Mouse (Mus musculus) adrenal gland, adult 2 months (tissue): Measurements from ENCODE around the gene Gm17651. TPM values are rescaled to one million over a fixed set of nuclear protein-coding genes. Genes with fewer than 3 reads are reported as not detected.
A peak's percentile ranks its signal among the peaks of the same experiment; 100 is the strongest.

ENCODE experiments used
- DNase-seq: peaks from one replicate; pipeline ENCODE4 v3.0.0; 2021
- polyA plus RNA-seq: library from polyadenylated mRNA; depleted of rRNA; stranded (reverse); fragments of >200 nt; gene quantifications from 2 replicates; pipeline ENCODE4 v1.2.3, GENCODE M21; 2012
- total RNA-seq, 2 experiments: library from RNA; stranded (reverse); gene quantifications; 2 replicates each; pipeline ENCODE4 v1.2.3; 2021

Gene Gm17651
- total and polyA plus RNA-seq, 3 experiments = not detected

DNA sequence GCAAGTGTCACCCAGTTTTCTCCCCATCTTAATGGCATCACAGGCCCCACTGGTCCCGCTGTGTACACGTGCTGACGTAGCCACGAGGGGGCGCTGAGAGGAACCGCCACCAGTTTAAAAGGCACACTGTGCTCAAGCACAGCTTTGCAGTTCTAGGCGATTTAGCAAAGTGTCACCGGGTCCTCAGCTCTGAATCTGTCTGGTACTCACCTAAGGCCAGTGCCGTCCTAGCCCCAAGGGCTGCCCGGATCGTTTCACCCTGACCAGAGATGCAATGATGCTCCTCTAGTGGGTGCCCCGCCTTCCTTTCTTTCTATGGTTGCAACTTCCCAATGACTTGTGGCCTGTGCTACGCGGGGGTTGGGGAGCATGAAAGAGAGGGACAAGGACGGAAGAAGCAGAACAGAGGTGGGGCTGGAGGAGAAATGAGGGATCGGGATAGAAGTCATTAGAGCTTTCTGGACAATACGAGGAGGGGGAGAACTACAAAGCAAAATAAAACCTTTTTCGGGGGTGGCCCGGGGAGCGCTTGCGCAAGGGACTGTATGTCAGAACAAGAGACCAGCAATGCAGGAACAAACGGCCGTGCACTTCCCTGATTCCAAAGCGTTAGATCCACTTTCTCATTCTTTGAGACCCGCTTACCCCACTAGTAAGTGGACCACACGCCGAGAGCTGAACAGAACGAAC, 6.3 kb upstream of the Gm17651 start:
- DNase-seq = peak; percentile 87

DNA sequence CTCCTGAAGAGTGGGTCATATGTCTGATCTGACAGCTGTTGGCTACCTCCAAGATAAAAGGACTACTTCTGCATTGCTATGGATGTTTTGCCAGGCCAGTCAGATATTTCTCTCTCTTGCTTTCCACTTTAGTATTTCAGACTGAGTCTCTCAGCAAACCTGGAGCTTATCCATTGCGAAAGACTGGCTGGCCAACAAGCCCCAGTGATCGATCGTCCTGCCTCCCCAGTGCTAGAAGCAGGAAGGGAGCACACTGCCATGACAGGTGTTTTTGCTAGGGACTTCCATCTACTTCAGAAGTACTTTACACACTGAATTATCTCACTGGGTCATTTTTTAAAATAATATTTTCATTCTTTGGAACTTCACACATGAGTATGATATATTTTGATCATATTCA, 3.9 kb upstream of the Gm17651 start:
- no peak for DNase-seq

DNA sequence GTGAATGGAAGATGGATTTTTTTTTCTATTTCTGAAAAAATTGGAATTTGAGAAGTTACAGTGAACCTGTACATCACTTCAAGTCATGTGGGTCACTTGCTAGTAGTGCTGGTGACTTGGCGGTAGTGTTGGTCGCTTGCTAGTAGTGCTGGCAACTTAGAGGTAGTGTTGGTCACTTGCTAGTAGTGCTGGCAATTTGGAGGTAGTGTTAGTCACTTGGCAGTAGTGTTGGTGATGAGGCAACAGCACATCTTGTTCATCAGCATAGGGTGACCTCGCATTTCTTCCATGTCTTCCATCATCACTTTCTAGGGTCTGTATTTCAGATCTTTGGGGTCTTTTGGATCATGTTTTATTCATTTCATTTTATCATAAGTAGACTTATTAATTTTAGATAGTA, 1.6 kb upstream of the Gm17651 start:
- no peak for DNase-seq

DNA sequence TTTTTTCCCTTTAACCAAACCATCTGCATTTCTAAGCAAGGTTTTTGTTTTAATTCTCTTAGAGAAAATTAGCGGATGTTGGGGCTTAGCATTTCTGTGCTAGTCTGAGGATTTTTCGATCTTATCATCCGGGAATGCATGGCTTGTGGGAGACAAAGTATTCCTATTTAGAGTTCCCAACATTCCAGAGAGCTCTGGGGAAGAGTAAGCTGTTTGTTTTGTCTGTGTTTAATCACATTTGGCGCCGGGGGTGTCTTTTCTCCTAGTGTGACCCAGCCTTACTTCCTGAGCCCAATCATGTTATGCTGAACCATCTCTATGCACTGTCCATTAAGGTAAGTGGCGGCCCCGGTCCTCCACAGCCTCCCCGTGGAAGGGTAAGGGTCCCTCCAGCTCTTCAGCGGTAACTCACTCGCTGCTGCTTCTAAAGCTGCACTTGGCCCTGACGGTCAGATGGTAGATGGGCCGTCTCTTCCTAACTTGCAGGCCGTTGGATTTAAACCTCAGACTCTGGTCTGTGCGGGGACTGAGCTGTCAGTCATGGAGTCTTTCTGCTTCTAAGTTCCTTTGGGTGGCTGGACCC, 7.3 kb downstream of the Gm17651 start:
- no peak for DNase-seq

DNA sequence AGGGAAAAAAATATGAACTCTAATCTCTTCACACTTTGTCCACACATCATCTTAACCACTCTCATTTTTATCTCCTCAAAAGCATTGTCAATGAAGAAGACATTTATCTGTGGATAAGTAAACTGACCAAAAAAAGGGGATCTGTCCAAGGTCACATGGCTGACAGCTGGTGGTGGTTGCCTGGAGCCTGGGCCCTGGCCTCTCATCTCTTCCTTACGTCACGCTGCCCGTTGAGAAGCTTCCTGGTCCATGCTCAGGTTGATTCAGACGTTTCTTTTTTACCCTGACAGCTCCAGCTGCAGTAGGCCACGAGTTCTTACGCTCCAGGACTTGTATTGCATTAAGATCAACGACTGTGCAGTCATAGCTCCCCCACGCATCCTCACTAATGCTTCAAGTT, 8.3 kb downstream of the Gm17651 start:
- DNase-seq = no peak

DNA sequence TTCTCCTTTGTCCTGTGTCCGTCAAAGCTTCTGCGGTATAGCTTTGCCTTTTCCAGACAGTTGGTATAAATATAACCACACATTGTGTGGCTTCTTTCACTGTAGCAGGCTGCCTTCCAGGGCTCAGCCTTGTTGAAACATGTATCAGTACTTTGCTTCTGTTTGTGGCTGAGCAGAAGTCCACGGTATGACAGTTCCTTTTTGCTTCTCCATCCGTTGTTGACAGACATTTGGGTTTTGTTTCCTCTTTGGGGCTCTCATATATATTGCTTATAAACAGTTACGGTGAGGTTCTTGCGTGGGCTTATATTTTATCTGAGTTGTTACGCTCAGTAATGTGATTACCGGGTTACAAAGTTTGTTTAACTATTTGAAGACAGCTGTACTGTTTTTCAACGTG, 9.0 kb downstream of the Gm17651 start:
- no peak for DNase-seq

DNA sequence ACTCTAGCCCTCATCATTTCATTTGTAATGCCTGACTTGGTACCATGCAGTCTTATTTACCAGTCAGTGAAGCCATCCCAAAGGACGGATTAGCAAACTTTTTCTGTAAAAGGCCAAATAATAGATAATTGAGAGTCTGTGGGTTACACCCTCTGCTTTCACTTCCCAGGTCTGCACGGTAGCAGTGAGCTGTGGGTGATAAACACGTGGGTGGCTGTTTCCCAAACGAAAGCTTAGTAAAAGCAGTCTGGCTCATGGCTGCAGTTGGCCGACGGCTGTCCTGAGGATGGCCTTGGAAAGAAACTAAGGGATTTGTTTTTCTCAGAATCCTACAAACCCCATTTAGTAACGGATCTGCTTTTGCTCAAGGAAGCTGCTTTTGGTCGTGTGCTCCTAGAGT, 13.3 kb downstream of the Gm17651 start:
- DNase-seq = peak; percentile 39

DNA sequence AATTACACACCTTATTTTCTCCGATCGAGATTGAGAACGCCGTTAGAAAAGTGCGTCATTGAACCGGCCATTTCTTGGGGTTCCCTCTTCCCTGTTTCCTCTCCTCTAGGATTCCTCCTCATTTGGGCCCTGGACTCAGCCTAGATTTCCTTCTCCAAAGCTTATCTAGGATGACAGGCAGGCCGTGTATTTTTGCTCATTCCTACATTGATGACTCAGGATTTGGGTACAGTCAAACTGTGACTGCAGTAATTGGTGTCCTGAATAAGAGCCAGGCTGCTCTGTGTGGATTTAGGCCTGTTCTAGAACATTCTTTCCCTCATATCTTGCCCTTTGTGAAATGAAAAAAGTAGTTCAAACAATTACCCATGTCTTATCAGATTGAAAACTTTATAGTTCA, 14.7 kb downstream of the Gm17651 start:
- DNase-seq = peak; percentile 28

DNA sequence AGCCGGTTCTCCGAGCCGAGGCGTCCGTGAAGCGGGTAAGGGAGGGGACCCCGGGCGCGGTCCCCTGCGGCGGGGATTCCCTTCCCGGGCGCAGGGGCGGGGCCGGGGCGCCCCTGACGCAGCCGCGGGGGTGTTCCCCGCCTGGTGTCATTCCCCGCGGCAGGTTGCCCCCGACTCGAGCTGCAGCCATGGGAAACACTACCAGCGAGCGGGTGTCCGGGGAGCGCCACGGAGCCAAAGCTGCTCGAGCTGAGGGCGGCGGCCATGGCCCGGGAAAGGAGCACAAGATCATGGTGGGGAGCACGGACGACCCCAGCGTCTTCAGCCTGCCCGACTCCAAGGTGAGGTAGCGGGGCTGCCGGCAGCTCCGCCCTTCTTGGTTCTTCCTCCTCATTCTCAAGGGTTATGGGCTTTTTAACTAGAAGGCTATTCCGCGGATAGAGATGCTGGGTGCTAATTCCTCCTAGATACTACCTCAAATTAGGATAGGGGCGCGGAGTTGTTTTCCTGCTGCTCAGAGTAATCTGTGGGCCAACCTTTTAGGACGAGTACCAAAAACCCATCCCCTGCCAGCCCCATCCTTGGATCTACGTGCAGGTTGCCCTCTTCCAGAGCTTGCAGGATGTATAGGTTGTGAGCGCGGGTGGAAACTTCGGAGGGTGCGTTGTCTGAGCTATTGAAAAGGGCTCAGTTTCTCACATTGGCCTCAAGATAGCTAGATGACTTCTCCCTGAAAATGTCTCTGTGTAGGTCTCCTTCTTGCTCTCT, 15.9 kb downstream of the Gm17651 start:
- no peak for DNase-seq

DNA sequence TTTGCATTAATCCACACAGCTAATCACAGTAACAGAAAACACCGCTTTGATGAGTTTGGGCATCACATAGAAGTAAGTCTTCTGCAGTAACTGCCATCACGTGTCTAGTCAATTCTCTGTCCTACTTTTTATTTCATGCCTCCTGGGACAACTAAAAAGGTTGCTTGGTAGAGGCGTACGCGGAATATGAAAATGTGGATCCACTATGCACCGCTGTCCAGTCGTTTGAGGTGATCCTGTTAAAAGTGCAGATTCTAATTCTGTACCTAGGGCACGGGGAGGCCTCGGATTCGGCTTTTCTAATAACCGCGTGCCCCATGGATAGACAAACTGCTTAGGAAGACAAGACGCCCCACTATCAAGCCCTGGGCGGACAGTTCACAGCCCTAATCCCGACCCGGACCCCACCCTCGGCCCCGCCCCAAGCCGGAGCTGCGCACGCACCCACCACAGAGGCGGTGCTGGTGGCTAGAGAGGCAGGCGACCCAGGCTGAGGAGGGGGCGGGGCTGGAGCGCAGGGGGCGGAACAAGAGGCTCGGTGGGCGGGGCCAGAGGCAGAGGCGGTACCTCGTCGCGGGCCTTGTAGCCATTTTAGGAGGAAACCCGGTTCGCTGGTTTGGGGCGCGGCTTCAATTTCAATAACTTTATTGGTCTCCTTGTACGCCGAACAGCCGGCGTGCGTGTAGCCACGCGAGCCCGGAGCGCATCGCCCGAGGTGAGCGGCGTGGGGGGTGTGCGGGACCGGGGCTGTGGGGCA, 16.7 kb downstream of the Gm17651 start, which contains the start of gene Prkab2:
Gene Prkab2, plus strand, starts transcription at position 539 of the 757 bp plus-strand sequence.
- peak; percentile 100 for DNase-seq

DNA sequence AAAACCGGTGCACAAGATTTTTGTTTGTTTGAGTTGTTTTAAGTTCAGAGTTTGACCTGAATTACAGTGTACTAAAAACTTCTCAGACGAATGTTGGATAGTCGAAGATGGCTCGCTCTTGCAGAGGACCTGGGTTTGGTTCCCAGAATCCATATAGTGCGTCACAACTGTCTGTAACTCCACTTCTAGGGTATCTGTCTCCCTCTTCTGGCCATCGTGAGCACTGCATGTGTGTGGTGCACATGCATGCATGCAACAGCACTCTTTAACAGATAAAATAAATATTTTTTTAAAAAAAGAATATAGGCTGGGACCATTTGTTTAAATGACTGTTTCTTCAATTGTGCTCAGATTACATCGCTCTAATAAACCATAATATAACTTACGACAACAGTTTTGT, 19.6 kb downstream of the Gm17651 start:
- no peak for DNase-seq

DNA sequence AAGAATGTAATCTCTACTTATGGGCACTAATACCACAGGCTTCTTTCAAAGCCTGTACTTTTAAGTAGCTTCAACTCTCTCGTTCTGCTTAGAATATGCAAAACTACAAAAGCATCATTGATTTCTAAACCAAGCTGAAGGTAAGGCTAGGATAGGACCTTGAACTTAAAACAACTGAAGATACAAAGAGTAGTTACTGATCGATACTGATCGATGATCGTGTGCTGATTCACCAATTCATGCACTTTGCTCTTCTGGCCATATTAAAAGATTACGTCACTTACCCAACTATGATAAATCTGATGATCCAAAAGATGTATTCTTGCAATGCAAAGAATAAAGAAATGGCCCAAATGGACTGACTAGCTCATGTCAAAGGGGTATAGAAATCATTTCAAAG, 20.7 kb downstream of the Gm17651 start:
- DNase-seq = no peak

DNA sequence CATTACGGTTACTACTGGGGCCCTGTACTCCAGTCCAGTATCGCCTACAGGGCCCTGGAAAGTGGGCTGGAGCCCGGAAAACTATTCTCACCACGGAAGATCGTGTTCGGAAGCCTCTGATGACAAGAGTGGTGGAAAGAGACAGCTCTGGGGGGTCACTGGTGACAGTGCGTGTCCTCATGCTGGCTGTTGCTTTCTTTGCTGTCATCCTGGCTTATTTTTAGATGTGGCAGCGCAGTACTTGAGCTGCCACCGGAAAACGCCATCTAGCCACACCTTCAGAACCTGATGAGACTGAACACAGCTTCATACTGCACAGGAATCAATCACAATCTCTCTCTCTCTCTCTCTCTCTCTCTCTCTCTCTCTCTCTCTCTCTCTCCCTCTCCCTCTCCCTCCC, 22.9 kb downstream of the Gm17651 start:
- no peak for DNase-seq

DNA sequence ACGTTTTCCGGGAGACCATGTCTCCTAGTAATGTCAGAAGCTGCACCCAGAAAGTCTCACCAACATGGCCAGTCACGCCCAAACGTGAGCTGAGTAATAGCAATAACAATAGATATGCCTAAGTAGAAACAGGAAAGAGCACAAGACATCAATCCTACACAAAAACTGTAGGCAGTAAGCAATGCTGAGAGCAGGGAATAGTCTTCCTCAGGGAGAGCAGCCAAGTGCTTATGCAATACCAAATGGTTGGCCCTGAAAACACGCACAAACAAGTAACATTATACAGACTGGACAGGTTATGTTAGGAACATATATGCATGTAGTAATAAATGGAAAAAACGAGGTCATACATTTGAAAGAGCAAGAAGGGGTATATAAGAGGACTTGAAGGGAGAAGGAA, 25.0 kb downstream of the Gm17651 start:
- DNase-seq = no peak

DNA sequence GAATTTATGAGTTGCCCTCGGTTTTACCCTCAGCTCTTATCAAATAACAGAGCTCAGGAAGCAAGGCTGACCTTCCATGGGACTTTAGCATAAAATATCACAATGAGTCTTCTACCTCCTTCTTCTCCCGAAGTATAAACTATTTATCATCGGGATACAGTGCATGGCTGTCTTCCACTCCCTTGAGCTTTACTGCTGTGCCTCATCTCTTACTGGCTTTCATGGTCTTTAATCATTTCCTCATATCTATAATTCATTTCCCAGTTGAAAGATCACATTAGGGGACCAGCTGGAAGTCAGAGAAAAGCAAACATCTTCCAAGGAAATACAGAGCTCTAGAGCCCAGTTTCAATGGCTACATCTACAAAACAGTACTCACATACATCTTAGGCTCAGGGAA, 25.5 kb downstream of the Gm17651 start:
- no peak for DNase-seq

DNA sequence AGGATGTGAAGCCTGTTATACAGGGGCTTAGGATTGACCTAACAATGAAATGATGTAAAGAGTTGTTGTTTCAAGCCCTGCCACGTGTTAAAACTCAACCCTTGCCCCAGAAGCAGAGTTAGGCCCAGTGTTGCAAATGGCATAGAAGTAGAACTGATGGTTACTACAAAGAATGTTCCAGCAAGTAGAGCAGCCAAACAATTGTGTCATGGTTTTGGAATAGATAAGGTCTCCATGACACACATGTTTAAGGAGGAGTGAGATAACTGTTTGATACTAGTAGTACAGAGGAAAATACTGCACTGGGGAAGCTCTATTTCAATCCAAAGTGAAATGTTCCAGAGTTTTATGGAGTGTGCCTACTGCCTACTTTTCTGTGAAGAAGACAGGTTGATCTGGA, 26.0 kb downstream of the Gm17651 start:
- no peak for DNase-seq

DNA sequence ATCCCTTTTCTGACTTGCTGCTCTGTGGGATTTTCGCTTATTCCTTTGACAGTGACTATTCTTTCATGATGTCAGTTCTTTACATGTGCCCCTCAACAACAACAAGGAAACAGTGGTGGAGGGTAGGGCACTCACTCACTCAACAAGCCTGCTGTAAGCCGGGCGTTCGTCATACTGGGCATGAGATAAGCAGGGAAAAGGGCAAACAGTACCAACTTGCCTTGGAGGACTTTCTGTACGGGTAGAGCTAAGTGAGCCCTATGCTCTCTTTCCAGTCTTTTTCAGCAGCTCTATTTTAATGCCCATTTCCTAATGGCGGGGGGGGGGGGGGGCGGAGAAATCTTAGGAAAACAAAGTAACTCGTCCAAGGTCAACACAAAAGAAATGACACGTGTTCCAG, 32.5 kb downstream of the Gm17651 start:
- DNase-seq = no peak

DNA sequence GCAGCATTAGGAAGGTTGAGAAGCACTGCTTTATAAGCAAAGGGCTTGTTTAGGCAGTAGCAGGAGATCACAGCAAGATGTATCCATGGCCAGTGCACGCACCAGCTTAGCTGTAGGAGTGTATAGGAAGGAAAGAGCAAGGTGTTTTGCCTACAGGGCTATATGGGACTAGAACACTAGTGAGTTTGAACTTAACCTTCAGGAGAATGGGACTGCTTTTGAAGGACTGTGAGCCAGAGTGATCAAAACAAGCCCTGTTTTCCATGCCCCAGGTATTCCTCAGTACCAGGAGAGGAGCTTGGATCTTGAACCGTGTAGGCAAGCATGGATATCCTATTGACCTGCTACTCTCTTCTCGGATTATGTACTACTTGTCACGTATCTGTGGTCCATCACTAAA, 33.1 kb downstream of the Gm17651 start:
- DNase-seq = no peak

DNA sequence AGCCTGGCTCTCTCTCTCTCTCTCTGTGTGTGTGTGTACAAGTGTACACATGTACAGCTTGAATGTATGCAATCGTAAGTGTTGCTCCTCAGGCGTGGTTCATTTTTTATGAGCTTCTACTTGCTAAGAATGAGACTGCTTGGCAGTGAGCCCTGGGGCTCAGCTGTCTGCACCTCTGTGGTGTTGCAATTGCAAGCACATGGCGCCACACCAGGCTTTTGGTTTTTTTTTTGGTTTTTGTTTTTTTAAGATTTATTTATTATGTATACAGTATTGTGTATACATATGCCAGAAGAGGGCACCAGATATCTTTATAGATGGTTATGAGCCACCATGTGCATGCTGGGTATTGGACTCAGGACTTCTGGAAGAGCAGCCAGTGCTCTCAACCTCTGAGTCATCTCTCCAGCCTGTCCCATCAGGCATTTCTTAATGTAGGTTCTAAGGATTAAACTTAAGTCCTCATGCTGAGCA, 40.2 kb downstream of the Gm17651 start:
- peak; percentile 50 for DNase-seq

DNA sequence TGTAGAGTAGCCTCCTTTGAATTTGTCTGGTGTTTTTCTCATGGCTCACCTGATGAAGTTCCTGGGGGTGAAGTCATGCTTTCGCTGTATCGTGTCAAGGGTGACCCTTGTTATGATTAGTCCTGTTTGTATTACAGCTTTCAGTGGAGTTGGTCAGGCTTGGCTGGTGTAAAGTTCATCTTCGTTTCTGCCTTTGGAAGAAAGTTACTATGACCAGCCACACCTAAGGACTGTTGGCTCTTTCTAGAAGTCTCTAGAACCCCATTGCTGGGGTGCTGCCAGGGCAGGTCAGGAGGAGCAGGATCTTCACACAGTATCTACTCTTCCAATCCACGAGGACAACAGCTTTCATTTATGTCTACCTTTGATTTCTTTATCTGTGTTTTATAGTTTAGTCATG, 41.0 kb downstream of the Gm17651 start:
- no peak for DNase-seq

DNA sequence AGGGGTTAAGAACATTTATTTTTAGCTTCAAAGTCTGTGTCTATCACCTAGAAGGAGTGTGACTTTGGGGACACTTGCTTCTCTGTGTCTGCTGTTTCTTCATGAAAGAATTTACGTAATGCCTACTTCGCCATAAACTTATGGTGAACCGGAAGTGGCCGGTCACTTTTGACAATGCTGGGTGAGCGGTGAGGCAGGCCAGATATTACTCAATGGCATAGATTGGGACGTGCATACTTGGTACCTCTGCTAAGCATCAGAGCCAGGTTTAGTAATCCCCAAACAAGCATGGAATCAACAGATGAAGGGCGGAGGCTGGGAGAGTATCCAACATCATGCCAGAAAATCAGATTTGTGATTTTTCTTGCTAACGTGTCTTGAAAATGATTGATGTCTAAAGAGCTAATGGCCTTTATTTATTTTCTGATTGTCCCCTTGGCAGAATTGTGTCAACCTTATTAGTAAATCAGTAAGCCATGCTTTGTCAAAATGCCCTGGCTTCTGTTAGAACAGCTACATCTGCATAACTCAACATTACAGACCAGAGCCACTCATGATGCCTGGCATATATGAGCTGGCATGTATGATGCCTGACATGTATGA, 43.1 kb downstream of the Gm17651 start:
- no peak for DNase-seq

DNA sequence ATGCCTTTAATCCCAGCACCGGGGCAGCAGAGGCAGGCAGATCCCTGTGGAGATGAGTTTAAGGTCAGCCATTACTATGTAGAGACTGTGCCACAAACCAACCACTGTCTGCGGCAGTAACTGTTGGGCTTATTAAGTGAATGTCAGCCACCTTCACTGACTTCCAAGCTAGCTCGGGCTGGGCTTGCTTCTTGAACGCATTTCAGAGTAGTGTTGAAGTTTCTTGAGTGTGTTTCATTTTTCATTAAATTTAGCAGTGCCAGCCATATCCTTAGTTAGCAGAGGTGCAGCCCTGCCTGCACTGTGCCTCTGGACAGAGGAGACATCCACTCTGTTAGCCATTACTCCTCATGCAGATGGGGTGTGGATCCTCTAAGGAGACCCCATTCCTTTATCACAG, 43.7 kb downstream of the Gm17651 start:
- DNase-seq = no peak
